In genomic region chr8:71672168-71672735, GRCm38 (mm10) we compare ENCODE assay signal across 8 mouse cellular contexts. TPM values are rescaled to one million over a fixed set of nuclear protein-coding genes. Genes with fewer than 3 reads are reported as not detected.
DNase-seq lines count a peak whose midpoint lies in the region; ATAC-seq and TF ChIP-seq lines count a peak whose summit lies in the region.

No protein-coding gene starts in this region.

- H3K9ac ChIP-seq in heart, embryonic 13.5 days, result peak overlapping the region; percentile 73
- H3K9ac ChIP-seq in hindbrain, embryonic 14.5 days, result peak overlapping the region; percentile 71
- H3K9ac ChIP-seq in midbrain, embryonic 13.5 days (replicated peaks), result peak overlapping the region; percentile 76

- no peak overlapping the region for H3K27ac ChIP-seq in heart, embryonic 13.5 days (replicated peaks)
- no peak overlapping the region for H3K27ac ChIP-seq in bone marrow macrophage, adult 2 months (ENCODE audit: insufficient read depth, low read depth, low read length)
- peak overlapping the region; percentile 87 for H3K27ac ChIP-seq in hindbrain, embryonic 14.5 days
- H3K27ac ChIP-seq in midbrain, embryonic 13.5 days, result peak overlapping the region; percentile 90

- no peak for ATAC-seq in heart, embryonic 13.5 days (ENCODE audit: extremely low read depth, insufficient number of reproducible peaks, low FRiP score, low TSS enrichment)
- no peak for ATAC-seq in hindbrain, embryonic 14.5 days (ENCODE audit: low FRiP score)
- no peak for ATAC-seq in midbrain, embryonic 13.5 days

- peaks cover 56% of the 10 kb centered on the region for H3K4me1 ChIP-seq in heart, embryonic 13.5 days
- H3K4me1 ChIP-seq in bone marrow macrophage, adult 2 months (ENCODE audit: control insufficient read depth, insufficient read depth, low read length), result peaks cover 23% of the 10 kb centered on the region
- H3K4me1 ChIP-seq in hindbrain, embryonic 14.5 days (replicated peaks; ENCODE audit: control insufficient read depth, insufficient read depth, low read length), result peaks cover 32% of the 10 kb centered on the region
- H3K4me1 ChIP-seq in midbrain, embryonic 13.5 days (replicated peaks), result peaks cover 44% of the 10 kb centered on the region
- H3K4me1 ChIP-seq in lung, adult 2 months (ENCODE audit: control insufficient read depth, insufficient read depth, low read length), result peaks cover 3% of the 10 kb centered on the region

- TF ChIP-seq CTCF in bone marrow macrophage, adult 2 months (IDR thresholded peaks at IDR 0.05; ENCODE audit: low read depth, low read length), result no peak
- no peak for TF ChIP-seq CTCF in lung, adult 2 months (IDR thresholded peaks at IDR 0.05; ENCODE audit: insufficient read depth, low read length)

- H3K4me3 ChIP-seq in heart, embryonic 13.5 days, result peak overlapping the region; percentile 53
- peak overlapping the region; percentile 75 for H3K4me3 ChIP-seq in bone marrow macrophage, adult 2 months (ENCODE audit: insufficient read depth, low read length)
- peak overlapping the region; percentile 68 for H3K4me3 ChIP-seq in hindbrain, embryonic 14.5 days (replicated peaks; ENCODE audit: low read length)
- H3K4me3 ChIP-seq in midbrain, embryonic 13.5 days (replicated peaks), result peak overlapping the region; percentile 77
- H3K4me3 ChIP-seq in lung, adult 2 months (replicated peaks; ENCODE audit: extremely low read depth, low read depth, low read length), result no peak overlapping the region

- no peaks in the 10 kb centered on the region for H3K9me3 ChIP-seq in heart, embryonic 13.5 days
- no peaks in the 10 kb centered on the region for H3K9me3 ChIP-seq in hindbrain, embryonic 14.5 days (ENCODE audit: control insufficient read depth, low read length)
- no peaks in the 10 kb centered on the region for H3K9me3 ChIP-seq in midbrain, embryonic 13.5 days

- H3K36me3 ChIP-seq in heart, embryonic 13.5 days, result no peaks in the 10 kb centered on the region
- no peaks in the 10 kb centered on the region for H3K36me3 ChIP-seq in hindbrain, embryonic 14.5 days (replicated peaks; ENCODE audit: control insufficient read depth, insufficient read depth)
- no peaks in the 10 kb centered on the region for H3K36me3 ChIP-seq in midbrain, embryonic 13.5 days

- H3K27me3 ChIP-seq in heart, embryonic 13.5 days (replicated peaks), result peaks cover 5% of the 10 kb centered on the region
- peaks cover 10% of the 10 kb centered on the region for H3K27me3 ChIP-seq in hindbrain, embryonic 14.5 days (ENCODE audit: control insufficient read depth, insufficient read depth, low read length)
- H3K27me3 ChIP-seq in midbrain, embryonic 13.5 days, result peaks cover 28% of the 10 kb centered on the region

- peak overlapping the region; percentile 82 for H3K4me2 ChIP-seq in heart, embryonic 13.5 days
- peak overlapping the region; percentile 73 for H3K4me2 ChIP-seq in hindbrain, embryonic 14.5 days (replicated peaks)
- H3K4me2 ChIP-seq in midbrain, embryonic 13.5 days (replicated peaks), result peak overlapping the region; percentile 87

- no peak for DNase-seq in heart, postnatal 36 days
- no peak for DNase-seq in hindbrain, embryonic 14.5 days (ENCODE audit: low spot score)
- no peak for DNase-seq in ovary, adult 18-20 months (ENCODE audit: low spot score)
- no peak for DNase-seq in embryo, embryonic 11 days
- no peak for DNase-seq in lung, adult 2 months

- no peak for TF ChIP-seq POLR2A in bone marrow macrophage, adult 2 months (IDR thresholded peaks at IDR 0.05; ENCODE audit: borderline replicate concordance, low read depth, low read length)
- TF ChIP-seq POLR2A in lung, adult 2 months (IDR thresholded peaks at IDR 0.05; ENCODE audit: borderline replicate concordance, extremely low read depth, low read depth, low read length), result no peak

- 61% methylated on average over 6 of the region's 6 CpGs for WGBS in heart, embryonic 13.5 days
- WGBS in hindbrain, embryonic 14.5 days, result 69% methylated on average over 6 of the region's 6 CpGs
- 63% methylated on average over 6 of the region's 6 CpGs for WGBS in midbrain, embryonic 13.5 days
- WGBS in lung, adult 2 months, result 66% methylated on average over 6 of the region's 6 CpGs

- intact Hi-C loops in heart, postnatal 36 days (cut with DNase I), result no loop called here

RNA-seq across cellular contexts. Expression of gene Unc13a, which starts 0.7 kb away (rescaled TPM):
- 0.39 and 0.40 TPM in 2 replicates for polyA plus RNA-seq in heart, embryonic 13.5 days (2015; fragmentation: Nextera tagmentation; extraction: Ambion mirVana)
- under 1 TPM; 0.49 to 0.64 TPM for total RNA-seq in heart, postnatal 36 days (2021)
- polyA plus RNA-seq in bone marrow macrophage, adult 2 months (2012; ENCODE audit: insufficient read depth, insufficient read length, missing spikeins), result 1.0 and 1.3 TPM in 2 replicates
- 16.6 and 16.7 TPM in 2 replicates for polyA plus RNA-seq in hindbrain, embryonic 14.5 days (2014; fragmentation: Nextera tagmentation; extraction: Ambion mirVana)
- 17.1 and 18.5 TPM in 2 replicates for polyA plus RNA-seq in midbrain, embryonic 13.5 days (2015; fragmentation: Nextera tagmentation; extraction: Ambion mirVana)
- 0.25 and 0.32 TPM in 2 replicates for polyA plus RNA-seq in lung, adult 2 months (2012; rRNA removed)

RNA-seq across cellular contexts. Expression of gene Jak3, which starts 3.8 kb away (rescaled TPM):
- polyA plus RNA-seq in heart, embryonic 13.5 days (2015; fragmentation: Nextera tagmentation; extraction: Ambion mirVana), result 7.6 and 7.7 TPM in 2 replicates
- total RNA-seq in heart, postnatal 36 days (2021), result 1 to 10 TPM; 8.2 to 8.6 TPM
- polyA plus RNA-seq in bone marrow macrophage, adult 2 months (2012; ENCODE audit: insufficient read depth, insufficient read length, missing spikeins), result 15.6 and 15.7 TPM in 2 replicates
- 5.4 TPM in 2 replicates for polyA plus RNA-seq in hindbrain, embryonic 14.5 days (2014; fragmentation: Nextera tagmentation; extraction: Ambion mirVana)
- 2.5 and 2.7 TPM in 2 replicates for polyA plus RNA-seq in midbrain, embryonic 13.5 days (2015; fragmentation: Nextera tagmentation; extraction: Ambion mirVana)
- 56.6 and 72.7 TPM in 2 replicates for polyA plus RNA-seq in lung, adult 2 months (2012; rRNA removed)

RNA-seq across cellular contexts. Expression of gene Insl3, which starts 16.8 kb away (rescaled TPM):
- polyA plus RNA-seq in heart, embryonic 13.5 days (2015; fragmentation: Nextera tagmentation; extraction: Ambion mirVana), result 1.5 and 2.1 TPM in 2 replicates
- total RNA-seq in heart, postnatal 36 days (2021), result 1 to 10 TPM; 3.8 to 4.7 TPM
- 5.0 and 5.1 TPM in 2 replicates for polyA plus RNA-seq in bone marrow macrophage, adult 2 months (2012; ENCODE audit: insufficient read depth, insufficient read length, missing spikeins)
- 1.4 and 1.5 TPM in 2 replicates for polyA plus RNA-seq in hindbrain, embryonic 14.5 days (2014; fragmentation: Nextera tagmentation; extraction: Ambion mirVana)
- polyA plus RNA-seq in midbrain, embryonic 13.5 days (2015; fragmentation: Nextera tagmentation; extraction: Ambion mirVana), result 0.70 and 0.79 TPM in 2 replicates
- 58.5 and 60.7 TPM in 2 replicates for polyA plus RNA-seq in lung, adult 2 months (2012; rRNA removed)

RNA-seq across cellular contexts. Expression of gene B3gnt3, which starts 29.3 kb away (rescaled TPM):
- polyA plus RNA-seq in heart, embryonic 13.5 days (2015; fragmentation: Nextera tagmentation; extraction: Ambion mirVana), result 2.8 and 3.3 TPM in 2 replicates
- 1 to 10 TPM; 6.5 to 7.5 TPM for total RNA-seq in heart, postnatal 36 days (2021)
- polyA plus RNA-seq in bone marrow macrophage, adult 2 months (2012; ENCODE audit: insufficient read depth, insufficient read length, missing spikeins), result 23.7 and 24.1 TPM in 2 replicates
- 0.21 and 0.41 TPM in 2 replicates for polyA plus RNA-seq in hindbrain, embryonic 14.5 days (2014; fragmentation: Nextera tagmentation; extraction: Ambion mirVana)
- polyA plus RNA-seq in midbrain, embryonic 13.5 days (2015; fragmentation: Nextera tagmentation; extraction: Ambion mirVana), result 0.28 and 0.31 TPM in 2 replicates
- 25.0 and 31.3 TPM in 2 replicates for polyA plus RNA-seq in lung, adult 2 months (2012; rRNA removed)

RNA-seq across cellular contexts. Expression of gene Fcho1, which starts 53.3 kb away (rescaled TPM):
- polyA plus RNA-seq in heart, embryonic 13.5 days (2015; fragmentation: Nextera tagmentation; extraction: Ambion mirVana), result 1.7 and 2.3 TPM in 2 replicates
- total RNA-seq in heart, postnatal 36 days (2021), result 1 to 10 TPM in 1 of 2 experiments, under 1 TPM in 1; 0.56 to 1.2 TPM
- polyA plus RNA-seq in bone marrow macrophage, adult 2 months (2012; ENCODE audit: insufficient read depth, insufficient read length, missing spikeins), result 7.2 and 8.8 TPM in 2 replicates
- polyA plus RNA-seq in hindbrain, embryonic 14.5 days (2014; fragmentation: Nextera tagmentation; extraction: Ambion mirVana), result 57.3 and 61.0 TPM in 2 replicates
- 63.9 and 65.5 TPM in 2 replicates for polyA plus RNA-seq in midbrain, embryonic 13.5 days (2015; fragmentation: Nextera tagmentation; extraction: Ambion mirVana)
- 20.0 and 23.3 TPM in 2 replicates for polyA plus RNA-seq in lung, adult 2 months (2012; rRNA removed)

Comparison
In these comparisons a context has a peak if more than half of its experiments do, and no peak if none do; other contexts are left out.
1. H3K27ac ChIP-seq: peak in hindbrain, embryonic 14.5 days (single experiment) and midbrain, embryonic 13.5 days (single experiment); none in heart, embryonic 13.5 days (single experiment) and bone marrow macrophage, adult 2 months (single experiment).
2. Peak in every context shown above with its lines, with median percentiles within 50 percentile points of each other: H3K4me2 ChIP-seq and H3K9ac ChIP-seq.